Mouse (Mus musculus) CD4-positive helper T cell, adult 2 months (primary cell): ENCODE measurements at regions not wholly inside any gene's neighbourhood (a gene's known extent, or its start where the extent isn't known, plus 50 kb on each side); places are given as distances from the start of the nearest gene placed in this dataset.

Source experiments
- DNase-seq: peaks from one replicate; pipeline ENCODE4 v3.0.0-alpha.2; 2012; ENCODE audit warnings: low read depth, missing footprints, low spot score

DNA sequence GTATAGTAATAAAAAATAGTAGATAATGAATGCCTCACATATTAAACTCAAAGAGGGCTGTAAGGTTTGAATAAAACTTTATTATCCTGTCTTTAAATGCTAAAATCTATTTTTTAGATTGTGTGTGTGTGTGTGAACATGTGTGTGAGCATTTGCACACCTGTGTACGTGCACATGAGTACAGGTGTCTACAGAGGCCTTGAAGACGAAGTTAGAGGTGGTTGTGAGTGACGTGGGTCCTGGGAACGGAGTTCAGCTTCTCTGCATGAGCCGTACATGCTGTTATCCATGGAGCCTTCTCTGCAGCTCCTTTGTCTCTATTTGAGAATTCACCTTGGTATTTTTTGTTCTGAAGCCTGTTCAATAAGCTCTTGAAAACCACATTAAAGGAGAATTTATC lies 129.8 kb upstream of the Hmgn3 start:
- no peak for DNase-seq

DNA sequence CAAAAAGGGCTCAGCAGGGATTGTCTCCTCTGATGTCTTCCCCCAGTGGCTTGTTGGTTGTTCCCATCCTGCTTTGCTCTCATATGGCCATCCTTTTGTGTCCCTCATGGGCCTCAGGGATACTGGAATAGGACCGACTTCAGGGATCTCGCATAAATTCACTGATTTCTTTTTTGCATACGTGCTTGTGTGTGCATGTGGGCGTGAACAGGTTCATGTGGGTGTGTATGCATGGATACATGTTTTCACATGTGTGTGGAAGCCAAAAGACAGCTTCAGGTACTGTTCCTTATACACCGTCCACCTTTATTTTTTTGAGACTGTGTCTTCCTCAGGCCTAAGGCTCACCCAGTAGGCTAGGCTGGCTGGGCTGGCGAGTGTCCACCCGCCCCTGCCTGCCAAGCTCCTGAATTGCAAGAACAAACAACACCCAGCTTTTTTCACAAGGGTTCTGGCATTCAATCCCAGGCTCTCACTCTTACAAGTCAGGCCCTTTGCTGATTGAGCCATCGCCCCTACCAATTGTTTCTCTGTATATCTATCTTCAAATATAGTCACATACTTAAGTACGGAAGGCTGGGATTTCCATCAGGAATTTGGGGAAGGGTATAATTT lies 127.0 kb upstream of the Hmgn3 start:
- no peak for DNase-seq

DNA sequence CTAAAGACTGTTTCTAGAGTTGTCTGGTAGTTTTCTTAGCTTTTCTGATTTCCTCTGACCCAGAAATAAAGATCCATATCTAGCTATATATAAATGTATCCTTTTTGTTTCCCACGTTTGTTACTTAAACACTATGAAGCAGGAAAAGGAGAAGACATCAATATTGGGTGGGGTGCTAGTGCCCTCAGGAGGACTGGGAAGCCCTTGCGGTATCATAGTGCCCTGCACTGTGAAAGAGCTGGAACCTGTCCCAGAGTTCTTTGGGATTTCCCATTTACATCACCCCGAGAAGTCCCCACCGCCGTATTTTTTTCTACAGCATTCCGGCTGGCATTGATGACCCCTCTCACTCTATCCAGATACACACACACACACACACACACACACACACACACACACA lies 119.3 kb upstream of the Hmgn3 start:
- no peak for DNase-seq

DNA sequence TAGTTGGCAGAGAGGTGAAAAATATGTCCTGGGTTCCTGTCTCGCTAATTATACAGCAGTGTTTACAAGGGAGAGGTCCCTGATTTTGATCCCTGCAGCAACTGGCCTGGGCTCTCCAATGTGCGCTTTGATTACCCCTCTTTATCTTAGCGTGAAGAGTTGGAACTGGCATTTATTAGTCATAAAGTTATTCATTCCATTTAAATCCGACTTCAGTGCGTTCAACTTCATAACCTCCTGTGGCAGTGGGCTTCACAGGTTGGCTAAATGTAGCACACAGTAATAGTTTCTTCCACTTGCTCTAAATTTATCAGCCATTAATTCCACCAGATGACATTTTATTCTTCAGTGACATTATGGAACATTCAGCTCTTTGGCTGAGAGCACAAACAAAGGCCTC lies 113.0 kb upstream of the Hmgn3 start:
- no peak for DNase-seq

DNA sequence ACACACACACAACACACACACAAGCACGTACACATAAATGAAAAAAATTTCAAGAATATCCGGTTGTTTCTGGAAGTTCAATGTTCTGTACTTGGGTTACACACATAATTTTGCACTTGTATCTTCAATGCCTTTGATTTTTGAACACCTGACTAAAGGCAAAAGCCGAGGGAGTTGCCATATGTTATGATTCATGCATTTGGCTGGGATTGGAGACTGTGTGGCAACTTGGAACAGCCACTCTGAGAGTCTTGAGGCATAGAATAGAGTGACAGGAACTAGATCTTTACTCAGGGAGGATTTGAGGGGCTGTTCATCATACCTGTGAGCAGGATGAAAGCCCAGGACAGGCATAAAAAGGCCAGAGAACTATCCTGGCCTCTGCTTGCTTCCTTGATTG lies 112.5 kb upstream of the Hmgn3 start:
- DNase-seq, result no peak

DNA sequence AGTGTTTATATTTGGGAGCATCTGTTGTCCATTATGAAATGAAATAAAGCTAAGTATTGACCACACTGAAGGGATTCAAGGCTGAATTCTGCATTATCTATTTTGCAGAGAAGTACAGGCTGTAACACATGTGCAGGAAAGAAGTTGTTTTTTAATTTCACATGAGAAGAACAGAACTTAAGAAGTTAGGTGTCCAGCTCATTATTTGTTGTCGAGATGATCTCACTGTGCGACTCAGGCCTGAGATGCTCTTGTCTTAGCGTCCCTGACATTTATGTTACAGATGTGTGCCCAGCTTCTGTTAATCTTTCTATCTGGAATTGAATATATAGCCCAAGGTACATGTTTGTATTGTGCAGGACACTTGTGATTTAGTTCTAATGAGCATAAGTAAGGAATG lies 112.0 kb upstream of the Hmgn3 start:
- no peak for DNase-seq

DNA sequence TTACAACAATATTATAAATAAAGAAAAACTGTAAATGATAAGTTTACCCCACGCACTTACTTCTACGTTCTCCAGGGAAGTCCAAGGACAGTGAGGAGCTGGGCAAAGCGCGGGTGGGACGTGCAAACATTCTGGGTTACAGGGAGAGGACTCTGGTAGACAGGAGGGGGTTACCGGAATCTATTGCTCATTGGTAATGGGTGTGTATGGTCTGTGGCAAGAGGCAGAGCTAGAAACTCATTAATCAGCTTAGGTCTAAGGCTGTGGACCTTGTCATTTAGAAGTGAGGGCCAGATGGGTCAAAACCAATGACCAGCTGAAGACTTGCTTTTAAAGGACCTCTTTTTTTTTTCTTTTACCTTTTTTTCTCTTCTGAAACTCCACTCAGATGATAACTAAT lies 107.9 kb upstream of the Hmgn3 start:
- no peak for DNase-seq

DNA sequence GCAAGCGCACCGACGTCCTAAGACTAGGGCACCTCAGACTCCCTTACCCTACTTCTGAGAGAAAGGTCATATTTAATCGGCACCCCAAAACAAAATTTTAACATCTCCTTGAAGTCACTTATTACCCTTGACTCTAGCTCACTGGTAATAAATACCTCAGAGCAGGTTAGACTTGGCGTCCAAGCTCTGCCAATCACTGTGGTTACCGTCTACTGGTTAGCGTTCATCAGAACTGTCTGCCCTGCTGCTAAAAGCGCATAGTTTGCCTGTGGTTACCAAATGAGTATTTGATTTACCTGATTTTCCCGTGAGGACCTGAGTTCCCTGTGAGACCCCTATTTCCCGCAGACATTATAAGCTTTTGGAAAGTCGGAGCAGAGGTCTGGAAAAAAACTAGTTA lies 107.3 kb upstream of the Hmgn3 start:
- DNase-seq, result no peak

DNA sequence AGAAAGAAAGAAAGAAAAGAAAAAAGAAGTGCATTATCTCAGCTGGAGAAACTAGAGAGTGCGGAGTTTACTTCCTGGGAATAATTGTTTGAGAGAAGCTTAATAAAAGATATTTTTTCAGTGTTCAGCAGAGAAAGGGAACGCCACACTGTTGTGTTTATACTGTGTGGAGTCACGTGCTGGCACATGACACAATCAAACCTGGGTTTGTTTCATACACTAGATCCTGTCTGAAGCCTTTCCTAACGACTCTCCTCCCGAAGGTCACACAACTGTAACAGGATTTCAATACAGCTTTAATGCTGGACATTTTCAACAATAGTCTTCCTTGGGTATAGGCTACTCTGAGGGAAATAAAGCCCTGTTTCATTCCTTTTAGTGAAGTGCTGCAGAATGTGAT lies 105.3 kb upstream of the Hmgn3 start:
- DNase-seq, result no peak

DNA sequence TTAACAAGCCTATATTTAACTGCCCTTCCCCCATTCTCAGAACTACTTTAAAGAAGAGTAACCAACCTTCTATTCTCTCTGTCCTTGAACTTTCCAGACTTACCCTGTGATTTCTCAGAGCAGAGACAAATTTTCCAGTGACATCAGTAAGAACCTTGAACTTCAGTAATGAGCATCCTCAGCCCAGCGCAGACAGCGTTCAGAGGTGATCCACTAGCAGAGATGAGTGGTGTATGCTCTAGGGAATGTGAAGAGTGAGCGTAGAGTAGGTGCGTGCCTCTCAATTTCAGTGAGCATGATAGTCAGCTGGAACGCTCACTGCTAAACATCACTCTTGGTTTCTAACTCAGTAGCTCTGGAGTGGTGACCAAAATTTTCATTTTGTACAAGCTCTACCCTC lies 103.4 kb upstream of the Hmgn3 start:
- no peak for DNase-seq

DNA sequence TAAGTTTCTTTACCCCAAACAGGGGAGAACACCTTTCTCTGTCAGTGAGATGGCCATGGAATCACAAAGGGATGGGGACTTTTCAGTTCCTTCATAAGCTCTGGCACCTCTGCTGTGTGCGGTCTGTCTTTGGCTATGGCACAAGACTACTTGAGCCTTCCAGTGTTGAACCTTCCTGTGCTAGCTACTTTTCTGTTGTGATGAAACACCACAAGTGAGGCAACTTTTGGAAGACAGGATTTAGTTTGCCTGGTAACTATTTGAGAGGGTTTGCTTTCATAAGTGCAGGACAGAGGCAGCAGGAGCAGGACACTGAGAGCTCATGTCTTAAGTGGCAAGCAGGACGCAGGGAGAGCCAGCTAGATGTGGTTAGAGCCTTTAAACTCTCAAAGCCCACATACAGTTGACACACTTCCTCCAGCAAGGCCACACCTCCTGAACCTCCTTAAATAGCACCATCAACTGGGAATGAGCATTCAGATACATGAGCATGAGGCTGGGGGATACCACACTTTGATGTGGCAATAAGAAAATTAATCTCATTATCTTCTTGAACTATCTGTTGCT lies 101.8 kb upstream of the Hmgn3 start:
- DNase-seq, result no peak

DNA sequence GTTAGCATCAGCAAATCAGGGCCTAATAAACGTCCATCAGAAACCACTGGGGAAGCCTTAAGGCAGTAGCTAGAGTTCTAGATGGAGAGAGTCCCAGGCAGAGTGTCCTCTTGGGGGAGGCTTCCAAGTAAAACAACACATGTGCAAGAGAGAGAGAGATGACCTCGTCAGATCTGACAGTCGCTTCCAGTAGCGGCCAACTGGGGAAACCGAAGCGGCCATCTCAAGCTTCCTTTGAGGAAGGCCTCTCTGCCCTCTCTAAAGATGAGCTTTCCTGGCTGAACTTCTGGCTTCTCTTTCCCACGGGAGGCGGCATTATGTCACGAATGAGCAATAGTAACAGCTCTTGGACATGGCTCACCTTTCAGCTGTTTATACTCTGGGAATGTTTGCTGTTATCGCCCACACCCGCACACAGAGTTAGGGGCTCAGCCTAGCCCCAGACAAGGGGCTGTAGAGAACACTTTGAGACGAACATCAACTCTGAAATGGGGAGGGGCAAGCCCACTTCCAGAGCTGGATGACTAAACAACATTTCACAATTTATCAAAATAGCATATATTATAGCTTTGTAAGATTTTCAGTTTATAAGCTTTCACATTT lies 100.7 kb upstream of the Hmgn3 start:
- DNase-seq, result no peak

DNA sequence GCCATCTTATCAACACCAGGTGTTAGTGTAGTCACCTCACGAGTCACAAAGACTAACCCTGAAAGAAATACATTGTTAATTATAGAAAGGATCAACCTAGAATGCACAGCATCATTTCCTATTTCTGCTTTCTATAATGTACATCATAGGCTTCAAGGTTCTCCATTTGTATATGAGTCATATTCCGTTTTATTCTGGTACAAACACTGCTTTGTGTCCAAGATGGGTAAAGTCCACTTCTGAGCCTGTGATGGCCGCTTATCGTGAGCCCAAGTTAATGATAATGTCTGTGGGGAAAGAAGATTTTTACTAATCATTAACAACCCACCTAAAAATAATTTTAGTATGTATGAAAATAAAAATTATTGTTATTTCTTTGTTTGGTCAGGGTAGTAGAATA lies 94.6 kb upstream of the Hmgn3 start:
- DNase-seq, result no peak

DNA sequence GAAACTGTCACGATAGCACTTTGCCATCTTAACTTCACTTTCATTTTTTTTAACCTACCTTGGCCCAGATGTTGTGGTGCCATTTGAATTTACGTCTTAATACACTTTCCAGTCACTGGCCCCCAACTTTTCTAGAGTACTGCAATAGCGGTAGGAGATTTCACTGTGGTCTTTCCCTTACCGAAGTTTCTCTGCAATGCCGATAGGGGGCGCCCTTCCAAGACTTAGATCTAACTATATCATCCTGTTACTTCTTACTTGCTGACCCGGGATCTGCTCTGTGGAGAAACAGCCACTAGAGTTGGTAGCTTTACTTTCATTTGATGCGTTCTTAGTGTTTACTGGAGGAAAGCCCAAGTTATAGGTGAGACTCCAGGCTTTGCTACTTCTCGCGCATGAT lies 92.6 kb upstream of the Hmgn3 start:
- DNase-seq, result peak; percentile 4

DNA sequence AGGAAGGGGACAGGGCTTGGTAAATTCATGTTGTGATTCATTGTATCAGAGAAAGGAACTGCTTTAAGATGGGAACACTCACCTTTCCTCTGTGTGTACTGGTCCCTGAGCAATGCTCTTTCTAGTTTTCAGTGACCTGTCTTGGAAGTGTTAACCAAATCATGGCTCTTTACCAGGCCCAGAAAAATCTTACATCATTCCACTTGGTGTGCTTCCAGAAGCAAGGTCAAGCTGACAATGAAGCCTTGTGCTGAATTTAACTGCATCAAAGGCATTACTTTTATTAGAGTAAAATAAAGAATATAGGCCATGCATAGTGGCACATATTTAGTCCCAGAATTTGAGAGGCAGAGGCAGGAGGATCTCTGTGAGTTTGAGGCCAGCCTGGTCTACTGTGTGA lies 75.4 kb upstream of the Hmgn3 start:
- DNase-seq, result no peak

DNA sequence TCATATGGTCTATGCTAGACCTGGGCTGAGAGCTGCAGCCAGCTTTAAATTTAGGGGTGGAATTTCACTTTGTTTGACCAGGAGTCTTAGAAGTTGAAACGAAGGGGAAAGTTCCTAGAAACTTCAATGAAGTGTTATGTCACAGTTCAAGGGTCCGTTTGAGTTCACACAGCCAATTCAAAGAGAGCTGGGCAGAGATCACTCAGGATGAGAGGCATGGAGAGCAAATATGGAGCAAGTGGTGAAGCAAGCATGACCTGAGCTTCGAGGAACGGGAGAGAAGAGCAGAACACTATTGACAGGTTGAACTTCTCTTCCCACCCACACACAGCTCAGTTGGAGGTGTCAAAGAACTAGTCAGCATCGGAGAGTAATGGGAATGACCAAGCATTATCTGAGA lies 56.1 kb upstream of the Hmgn3 start:
- DNase-seq, result no peak

DNA sequence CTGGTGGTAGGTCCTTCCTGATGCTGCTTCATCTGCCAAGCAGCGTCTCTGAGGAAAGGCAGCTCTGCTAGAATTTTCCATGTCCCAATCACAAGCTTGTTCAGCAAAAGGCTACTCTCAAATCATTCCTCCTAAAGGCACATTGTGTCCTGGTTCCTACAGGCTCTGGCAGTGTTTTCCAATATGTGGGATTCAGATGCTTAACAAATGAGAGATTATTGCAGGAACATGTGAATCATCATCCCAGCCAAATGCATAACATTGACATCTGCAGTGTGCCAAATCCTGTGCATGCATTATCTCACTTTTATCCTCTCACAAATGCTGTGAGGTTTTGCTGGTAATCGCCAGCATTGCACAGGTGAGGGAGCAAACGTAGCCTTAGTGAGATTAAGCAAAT lies 53.3 kb upstream of the Hmgn3 start:
- no peak for DNase-seq

DNA sequence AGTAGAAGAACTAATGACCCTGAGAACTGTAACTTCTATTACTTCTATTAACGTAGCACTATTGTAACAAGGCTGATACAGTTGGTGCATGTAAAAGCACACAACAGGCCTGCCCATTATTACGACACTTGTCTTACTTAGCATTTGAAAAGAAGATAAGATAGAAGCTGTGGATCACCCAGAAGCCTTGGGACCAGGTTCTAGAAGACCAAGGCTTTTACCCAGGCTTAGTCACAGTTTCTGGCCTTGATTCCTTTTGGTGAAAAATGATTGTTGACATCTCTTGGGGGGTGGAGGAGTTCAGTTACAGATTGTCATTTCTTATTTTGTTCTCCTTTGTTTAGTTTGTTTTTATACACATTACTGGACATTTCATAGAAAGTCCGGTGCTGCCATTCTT lies 52.7 kb upstream of the Hmgn3 start:
- DNase-seq, result no peak

DNA sequence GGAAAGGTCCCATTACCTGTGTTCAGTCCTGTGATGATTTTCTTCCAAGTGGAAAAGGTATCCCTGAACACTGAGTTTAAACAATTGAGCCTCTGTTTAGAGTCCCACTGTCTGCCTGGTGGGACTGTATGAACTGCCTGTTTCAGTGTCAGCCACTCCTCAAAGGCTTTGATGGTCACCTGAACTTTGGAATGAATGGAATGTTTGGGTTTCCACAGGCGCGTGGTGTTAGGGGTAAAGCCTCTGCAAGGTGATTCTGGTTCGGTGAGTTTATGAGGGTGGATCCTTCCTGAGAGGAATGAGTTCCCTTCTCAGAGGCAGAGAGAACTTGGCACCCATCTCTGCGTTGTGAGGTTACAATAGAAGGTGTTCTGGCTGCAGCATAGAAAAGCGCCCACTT lies 50.5 kb upstream of the Hmgn3 start:
- no peak for DNase-seq
